Mouse (Mus musculus): Measurements from ENCODE around the gene Tns3.

GRCm38 (mm10) chr11:8656448-8657393 lies 7.6 kb downstream of the Tns3 start:
- TF ChIP-seq POLR2A (IDR thresholded peaks at IDR 0.05; ENCODE audit: insufficient read depth, low read length) (no peak), EP300 (IDR thresholded peaks at IDR 0.05; ENCODE audit: insufficient read depth, low read depth, low read length) (no peak), CTCF (IDR thresholded peaks at IDR 0.05; ENCODE audit: low read depth, low read length) (no peak)
